Mouse (Mus musculus) lung, adult 2 months (tissue): ENCODE data around the gene Yod1.

Experiments used
- CTCF ChIP-seq: fragments of 200-500 bp; IDR thresholded peaks from 2 replicates; pipeline ENCODE4 v1.5.1; 2011; ENCODE audit warnings: mild to moderate bottlenecking, low read length, control low read depth; ENCODE audit not compliant: insufficient read depth
- POLR2A ChIP-seq: fragments of 200-500 bp; IDR thresholded peaks from 2 replicates; pipeline ENCODE4 v1.6.1; 2011; ENCODE audit warnings: low read depth, mild to moderate bottlenecking, control low read depth, low read length, borderline replicate concordance; ENCODE audit errors: extremely low read depth

GRCm38 (mm10) chr1:130770981-130771494, 53.9 kb downstream of the Yod1 start:
- TF ChIP-seq CTCF (no peak), POLR2A (no peak)
